Mouse (Mus musculus): ENCODE data around the gene 1700020A23Rik. TPM values are rescaled to one million over a fixed set of nuclear protein-coding genes. Genes with fewer than 3 reads are reported as not detected.
A peak's percentile ranks its signal among the peaks of the same experiment; 100 is the strongest.

The 1700020A23Rik gene
- polyA plus RNA-seq, 1 experiment from 2014 or later, result not detected

DNA sequence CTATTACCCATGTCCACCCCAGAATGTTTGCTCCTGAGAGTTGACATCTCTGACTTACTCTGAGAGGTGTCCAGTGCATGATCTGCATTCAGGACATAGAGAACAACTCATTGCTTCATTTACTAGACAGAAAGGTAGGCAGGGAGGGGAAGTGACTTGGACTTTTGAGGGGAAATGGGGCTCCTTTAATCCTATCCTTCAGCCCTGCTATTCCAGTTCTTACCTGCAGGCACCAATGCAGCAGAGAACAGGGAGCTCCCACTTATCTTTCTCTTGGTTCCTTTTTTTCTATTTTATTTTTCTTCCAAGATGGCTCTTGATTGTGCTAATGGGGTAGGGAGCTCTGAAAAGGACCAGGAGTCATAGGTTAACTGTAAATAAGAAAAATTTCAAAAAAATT lies 43.4 kb downstream of the 1700020A23Rik start:
- Histone ChIP-seq H3K4me1 (peaks cover 21% of the 10 kb centered on the region), H3K4me3 (no peak overlapping the region), H3K27ac (no peak overlapping the region), H3K27me3 (ENCODE audit: low read depth, poor library complexity, severe bottlenecking) (peaks cover 17% of the 10 kb centered on the region), H3K9me3 (replicated peaks) (no peaks in the 10 kb centered on the region), H3K36me3 (peaks cover 17% of the 10 kb centered on the region)
- DNase-seq (ENCODE audit: low spot score), result no peak

DNA sequence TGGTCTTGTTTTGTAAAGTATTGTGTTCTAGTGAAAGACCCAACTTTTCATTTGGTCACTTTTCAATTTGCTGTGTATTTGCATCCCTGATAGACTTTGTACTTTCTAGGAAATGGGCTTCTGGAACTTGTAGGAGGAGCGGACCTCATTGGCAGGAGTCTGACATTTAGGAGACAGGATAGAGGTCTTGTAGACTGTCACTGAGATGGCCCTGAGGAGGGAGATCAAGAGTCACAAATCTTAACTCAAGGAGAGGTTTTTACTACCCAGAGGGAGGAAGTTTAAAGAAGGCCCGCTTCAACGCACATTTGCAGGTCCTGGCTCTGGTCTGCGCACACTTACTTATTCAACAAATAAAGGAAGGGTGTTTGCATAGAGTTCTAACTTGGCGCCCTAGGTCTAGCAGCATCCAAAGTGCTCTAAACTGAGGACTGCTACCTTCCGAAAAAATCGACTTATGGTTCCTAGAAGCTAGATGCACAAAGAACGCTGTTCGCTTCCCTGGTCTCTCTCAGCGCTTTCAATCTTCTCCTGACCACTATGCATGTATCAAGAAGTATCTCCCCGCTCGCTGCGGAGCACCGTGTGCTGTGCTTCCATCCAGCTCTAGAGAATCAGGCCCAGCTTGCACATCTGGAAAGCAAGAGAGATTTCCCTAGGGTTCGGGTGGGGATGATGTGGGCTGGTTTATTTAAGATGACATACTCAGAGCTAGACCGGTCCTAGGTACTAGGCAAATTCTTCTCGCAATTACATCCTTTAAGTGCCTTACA lies 44.1 kb downstream of the 1700020A23Rik start:
- H3K9me3 ChIP-seq (replicated peaks), result no peaks in the 10 kb centered on the region
- peaks cover 10% of the 10 kb centered on the region for H3K36me3 ChIP-seq
- H3K27me3 ChIP-seq (ENCODE audit: low read depth, poor library complexity, severe bottlenecking), result peaks cover 17% of the 10 kb centered on the region
- H3K4me1 ChIP-seq, result peaks cover 21% of the 10 kb centered on the region
- 8% methylated on average over 17 of the region's 17 CpGs for WGBS
- peak overlapping the region; percentile 89 for H3K4me3 ChIP-seq
- H3K27ac ChIP-seq, result no peak overlapping the region
- DNase-seq (ENCODE audit: low spot score), result peak; percentile 35

DNA sequence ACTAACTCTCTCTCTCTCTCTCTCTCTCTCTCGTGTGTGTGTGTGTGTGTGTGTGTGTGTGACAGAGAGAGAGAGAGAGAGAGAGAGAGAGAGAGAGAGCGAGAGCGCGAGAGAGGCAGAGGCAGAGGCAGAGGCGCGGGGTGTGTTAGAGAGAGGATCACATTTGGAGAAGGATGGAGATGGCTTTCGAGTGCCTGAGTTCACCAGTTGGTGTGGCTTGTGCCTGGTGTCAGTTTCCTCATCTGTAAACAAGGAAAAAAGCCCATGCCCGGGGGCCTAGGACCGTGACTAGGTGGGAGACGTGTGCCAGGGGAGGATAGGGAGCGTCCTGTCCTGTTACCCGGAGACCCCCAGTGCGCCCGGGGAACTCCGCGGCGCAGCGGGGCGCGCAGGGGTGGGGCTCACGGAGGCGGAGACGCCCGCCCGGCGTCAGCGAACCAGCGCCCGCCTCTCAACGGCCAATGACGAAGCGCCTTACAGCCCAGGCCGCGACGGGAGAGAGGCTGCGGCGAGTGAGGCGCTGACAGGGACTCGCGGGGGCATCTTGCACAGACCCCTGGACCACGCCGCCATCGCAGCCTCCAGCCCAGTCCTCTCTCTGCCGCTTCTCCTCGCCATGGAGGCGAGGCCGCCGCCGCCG lies 44.9 kb downstream of the 1700020A23Rik start, which contains the start of gene Ptpra:
Gene Ptpra (plus strand): TSS at position 485 of the 640 bp plus-strand sequence.
- peak within 1 kb of the TSS; percentile 94 for H3K27ac ChIP-seq
- peaks cover 17% of the 10 kb centered on the region for H3K27me3 ChIP-seq (ENCODE audit: low read depth, poor library complexity, severe bottlenecking)
- peak; percentile 91 for DNase-seq (ENCODE audit: low spot score)
- no peaks in the 10 kb centered on the region for H3K9me3 ChIP-seq (replicated peaks)
- H3K36me3 ChIP-seq, result peaks cover 4% of the 10 kb centered on the region; the same call in 1 of the 2 replicates
- peaks cover 21% of the 10 kb centered on the region for H3K4me1 ChIP-seq
- peak within 1 kb of the TSS; percentile 89 for H3K4me3 ChIP-seq
- 0% methylated on average over 48 of the region's 50 CpGs for WGBS

- DNase-seq (ENCODE audit: low spot score), result no peak
- H3K27ac ChIP-seq, result peak overlapping the region; percentile 94
- H3K9me3 ChIP-seq (replicated peaks), result no peaks in the 10 kb centered on the region
- H3K27me3 ChIP-seq (ENCODE audit: low read depth, poor library complexity, severe bottlenecking), result peaks cover 17% of the 10 kb centered on the region
- peaks cover 21% of the 10 kb centered on the region for H3K4me1 ChIP-seq
- under 1% methylated on average over 47 of the region's 47 CpGs for WGBS
- peak overlapping the region; percentile 89 for H3K4me3 ChIP-seq
- no peaks in the 10 kb centered on the region for H3K36me3 ChIP-seq
Observed at GRCm38 (mm10) chr2:130450434-130450796, 45.4 kb downstream of the 1700020A23Rik start.

DNA sequence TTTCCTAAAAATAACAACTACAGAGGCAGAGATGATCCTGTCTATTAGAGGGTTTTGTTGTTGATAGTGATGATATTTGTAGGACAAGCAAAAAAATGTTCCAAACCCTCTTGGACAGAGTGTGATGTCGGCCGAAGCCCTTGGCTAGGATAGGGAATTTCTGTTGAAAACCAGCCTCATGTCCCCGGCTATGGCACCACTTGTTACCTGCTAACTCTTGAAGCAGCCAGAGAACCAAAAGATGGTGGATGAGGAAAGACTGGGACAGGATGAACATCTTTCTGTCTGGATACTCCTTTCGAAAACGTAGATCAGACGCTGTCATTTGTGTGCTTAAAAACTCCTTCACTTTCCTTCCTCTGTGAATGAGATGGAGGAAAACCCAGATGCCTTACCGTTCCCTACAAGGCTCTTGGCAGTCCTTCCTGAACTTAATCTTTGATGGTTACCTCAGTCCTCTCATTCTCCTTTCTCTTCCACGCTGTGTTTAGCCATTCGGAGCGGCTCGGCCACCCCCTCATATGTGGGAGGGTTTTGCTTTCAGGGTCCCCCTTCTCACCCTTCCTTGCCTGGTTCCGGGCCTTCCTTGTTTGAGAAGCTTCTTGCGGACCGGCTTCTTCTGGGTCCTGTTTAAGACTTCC lies 46.1 kb downstream of the 1700020A23Rik start:
- DNase-seq (ENCODE audit: low spot score), result no peak

GRCm38 (mm10) chr2:130451727-130452090 lies 46.6 kb downstream of the 1700020A23Rik start:
- H3K4me3 ChIP-seq, result peak overlapping the region; percentile 89; the same call in 1 of the 2 replicates
- H3K9me3 ChIP-seq (replicated peaks), result no peaks in the 10 kb centered on the region
- H3K27me3 ChIP-seq (ENCODE audit: low read depth, poor library complexity, severe bottlenecking), result peaks cover 17% of the 10 kb centered on the region
- peaks cover 21% of the 10 kb centered on the region for H3K4me1 ChIP-seq
- 81% methylated on average over 3 of the region's 3 CpGs for whole genome bisulfite sequencing
- H3K27ac ChIP-seq, result no peak overlapping the region
- H3K36me3 ChIP-seq, result no peaks in the 10 kb centered on the region
- DNase-seq (ENCODE audit: low spot score), result no peak

More for the DNA sequence above, 46.1 kb downstream of the 1700020A23Rik start:
- Histone ChIP-seq H3K27ac (0 out of 2 replicates have a peak overlapping the region, but pooled peaks have one; percentile 94), H3K36me3 (no peaks in the 10 kb centered on the region), H3K4me3 (peak overlapping the region; percentile 89), H3K4me1 (peaks cover 21% of the 10 kb centered on the region), H3K27me3 (ENCODE audit: low read depth, poor library complexity, severe bottlenecking) (peaks cover 17% of the 10 kb centered on the region), H3K9me3 (replicated peaks) (no peaks in the 10 kb centered on the region)
- WGBS, result 73% methylated on average over 14 of the region's 14 CpGs

- H3K4me3 ChIP-seq, result no peak overlapping the region
- no peak overlapping the region for H3K27ac ChIP-seq
- peaks cover 17% of the 10 kb centered on the region for H3K27me3 ChIP-seq (ENCODE audit: low read depth, poor library complexity, severe bottlenecking)
- H3K9me3 ChIP-seq (replicated peaks), result no peaks in the 10 kb centered on the region
- H3K4me1 ChIP-seq, result peaks cover 21% of the 10 kb centered on the region
- 53% methylated on average over 2 of the region's 2 CpGs for WGBS
- H3K36me3 ChIP-seq, result no peaks in the 10 kb centered on the region
- DNase-seq (ENCODE audit: low spot score), result no peak
Observed at GRCm38 (mm10) chr2:130452266-130452665, 47.2 kb downstream of the 1700020A23Rik start.

GRCm38 (mm10) chr2:130453421-130453820 lies 48.4 kb downstream of the 1700020A23Rik start:
- Histone ChIP-seq H3K27me3 (ENCODE audit: low read depth, poor library complexity, severe bottlenecking) (peaks cover 12% of the 10 kb centered on the region), H3K9me3 (replicated peaks) (no peaks in the 10 kb centered on the region), H3K27ac (no peak overlapping the region), H3K4me3 (no peak overlapping the region), H3K36me3 (no peaks in the 10 kb centered on the region), H3K4me1 (peaks cover 21% of the 10 kb centered on the region)
- WGBS, result 66% methylated on average over 6 of the region's 6 CpGs
- DNase-seq (ENCODE audit: low spot score), result no peak

GRCm38 (mm10) chr2:130454748-130455370 lies 49.8 kb downstream of the 1700020A23Rik start:
- no peaks in the 10 kb centered on the region for H3K27me3 ChIP-seq (ENCODE audit: low read depth, poor library complexity, severe bottlenecking)
- 89% methylated on average over 6 of the region's 6 CpGs for WGBS
- H3K4me1 ChIP-seq, result peaks cover 14% of the 10 kb centered on the region
- no peak overlapping the region for H3K4me3 ChIP-seq
- H3K36me3 ChIP-seq, result no peaks in the 10 kb centered on the region
- no peak overlapping the region for H3K27ac ChIP-seq
- H3K9me3 ChIP-seq (replicated peaks), result no peaks in the 10 kb centered on the region
- DNase-seq (ENCODE audit: low spot score), result no peak

Other genes starting within 250 kb of the 1700020A23Rik start
- gene Snrpb, start 225.9 kb upstream of the 1700020A23Rik start, polyA plus RNA-seq (2016; fragmentation: Nextera tagmentation; extraction: Ambion mirVana), result 959 and 1,054 TPM in 2 replicates
- gene Tmc2, start 210.1 kb upstream of the 1700020A23Rik start, polyA plus RNA-seq (2016; fragmentation: Nextera tagmentation; extraction: Ambion mirVana), result not detected in 2 replicates
- 440 and 499 TPM in 2 replicates for gene Nop56, start 130.8 kb upstream of the 1700020A23Rik start, polyA plus RNA-seq (2016; fragmentation: Nextera tagmentation; extraction: Ambion mirVana)
- gene Idh3b, start 120.7 kb upstream of the 1700020A23Rik start, polyA plus RNA-seq (2016; fragmentation: Nextera tagmentation; extraction: Ambion mirVana), result 136 and 140 TPM in 2 replicates
- gene Ebf4, start 110.1 kb upstream of the 1700020A23Rik start, polyA plus RNA-seq (2016; fragmentation: Nextera tagmentation; extraction: Ambion mirVana), result 0.34 and 0.90 TPM in 2 replicates
- gene Cpxm1, start 7.7 kb upstream of the 1700020A23Rik start, polyA plus RNA-seq (2016; fragmentation: Nextera tagmentation; extraction: Ambion mirVana), result 65.6 and 75.4 TPM in 2 replicates
- not detected in 2 replicates for gene Gm28372, start within 50 bp of the 1700020A23Rik start, polyA plus RNA-seq (2016; fragmentation: Nextera tagmentation; extraction: Ambion mirVana)
- not detected in 2 replicates for gene Tmem239, start 1.2 kb downstream of the 1700020A23Rik start, polyA plus RNA-seq (2016; fragmentation: Nextera tagmentation; extraction: Ambion mirVana)
- 101 and 121 TPM in 2 replicates for gene Vps16, start 19.1 kb downstream of the 1700020A23Rik start, polyA plus RNA-seq (2016; fragmentation: Nextera tagmentation; extraction: Ambion mirVana)
- 13.4 and 13.9 TPM in 2 replicates for gene Pced1a, start 19.4 kb downstream of the 1700020A23Rik start, polyA plus RNA-seq (2016; fragmentation: Nextera tagmentation; extraction: Ambion mirVana)
- gene Ptpra, start 45.0 kb downstream of the 1700020A23Rik start, polyA plus RNA-seq (2016; fragmentation: Nextera tagmentation; extraction: Ambion mirVana), result 73.2 and 85.5 TPM in 2 replicates
- gene Mrps26, start 158.5 kb downstream of the 1700020A23Rik start, polyA plus RNA-seq (2016; fragmentation: Nextera tagmentation; extraction: Ambion mirVana), result 87.3 and 95.6 TPM in 2 replicates
- not detected in 2 replicates for gene Oxt, start 170.9 kb downstream of the 1700020A23Rik start, polyA plus RNA-seq (2016; fragmentation: Nextera tagmentation; extraction: Ambion mirVana)
- not detected in 2 replicates for gene Avp, start 177.3 kb downstream of the 1700020A23Rik start, polyA plus RNA-seq (2016; fragmentation: Nextera tagmentation; extraction: Ambion mirVana)
- gene Fastkd5, start 224.8 kb downstream of the 1700020A23Rik start, polyA plus RNA-seq (2016; fragmentation: Nextera tagmentation; extraction: Ambion mirVana), result 22.3 and 23.4 TPM in 2 replicates
- gene Ubox5, start 224.8 kb downstream of the 1700020A23Rik start, polyA plus RNA-seq (2016; fragmentation: Nextera tagmentation; extraction: Ambion mirVana), result 22.7 and 22.9 TPM in 2 replicates
- gene Lzts3, start 237.5 kb downstream of the 1700020A23Rik start, polyA plus RNA-seq (2016; fragmentation: Nextera tagmentation; extraction: Ambion mirVana), result 2.4 and 2.7 TPM in 2 replicates

All from limb, embryonic 10.5 days (tissue).